Mouse (Mus musculus) brain, embryonic 14.5 days (tissue): ENCODE results near the gene Gm10320. TPM values are rescaled to one million over a fixed set of nuclear protein-coding genes. Genes with fewer than 3 reads are reported as not detected.

Experiments used
- DNase-seq: peaks from one replicate; pipeline ENCODE4 v3.0.0-alpha.2; 2011; ENCODE audit warnings: low read depth
- CTCF ChIP-seq: fragments of 200-500 bp; IDR thresholded peaks from 2 replicates; pipeline ENCODE4 v1.5.1; 2012; ENCODE audit warnings: inconsistent platforms, mild to moderate bottlenecking, moderate library complexity, borderline replicate concordance; ENCODE audit not compliant: insufficient read depth, insufficient read length; ENCODE audit errors: extremely low read depth
- POLR2A ChIP-seq: fragments of 200-500 bp; IDR thresholded peaks from 2 replicates; pipeline ENCODE4 v1.6.1; 2012; ENCODE audit warnings: mild to moderate bottlenecking, inconsistent platforms, borderline replicate concordance; ENCODE audit not compliant: poor library complexity, insufficient read depth, insufficient read length, severe bottlenecking; ENCODE audit errors: extremely low read depth
- polyA plus RNA-seq: library from polyadenylated mRNA; depleted of rRNA; stranded (reverse); fragments of >200 nt; gene quantifications from 2 replicates; pipeline ENCODE4 v1.2.3, GENCODE M21; 2012

Gene Gm10320
- polyA plus RNA-seq, 1 experiment: 0.71 TPM

- DNase-seq: peak; percentile 66
- no peak for TF ChIP-seq POLR2A
- no peak for TF ChIP-seq CTCF
These were observed 15.5 kb downstream of the Gm10320 start for GRCm38 (mm10) chr13:98476175-98476838.

GRCm38 (mm10) chr13:98475681-98476080 lies 16.1 kb downstream of the Gm10320 start:
- DNase-seq: no peak
- TF ChIP-seq POLR2A: no peak
- no peak for TF ChIP-seq CTCF

GRCm38 (mm10) chr13:98473034-98473433 lies 18.8 kb downstream of the Gm10320 start:
- no peak for DNase-seq
- TF ChIP-seq CTCF: no peak
- TF ChIP-seq POLR2A: no peak

- TF ChIP-seq POLR2A: no peak
- no peak for TF ChIP-seq CTCF
- DNase-seq: no peak
These were observed 20.0 kb downstream of the Gm10320 start for GRCm38 (mm10) chr13:98471756-98472155.

- TF ChIP-seq CTCF (no peak), POLR2A (no peak)
- no peak for DNase-seq
These were observed 21.5 kb downstream of the Gm10320 start for GRCm38 (mm10) chr13:98470321-98470720.

- TF ChIP-seq POLR2A (no peak), CTCF (no peak)
- no peak for DNase-seq
These were observed 21.9 kb downstream of the Gm10320 start for GRCm38 (mm10) chr13:98469916-98470315.

GRCm38 (mm10) chr13:98461467-98461866 lies 30.3 kb downstream of the Gm10320 start:
- TF ChIP-seq POLR2A (no peak), CTCF (no peak)
- DNase-seq: no peak

GRCm38 (mm10) chr13:98456398-98456797 lies 35.4 kb downstream of the Gm10320 start:
- TF ChIP-seq CTCF (no peak), POLR2A (no peak)
- DNase-seq: no peak

GRCm38 (mm10) chr13:98455646-98456045 lies 36.2 kb downstream of the Gm10320 start:
- no peak for DNase-seq
- TF ChIP-seq CTCF (no peak), POLR2A (no peak)

- TF ChIP-seq CTCF (no peak), POLR2A (no peak)
- no peak for DNase-seq
These were observed 37.4 kb downstream of the Gm10320 start for GRCm38 (mm10) chr13:98454224-98454967.

- DNase-seq: no peak
- TF ChIP-seq POLR2A (no peak), CTCF (no peak)
These were observed 38.7 kb downstream of the Gm10320 start for GRCm38 (mm10) chr13:98453146-98453545.

GRCm38 (mm10) chr13:98448696-98449095 lies 43.1 kb downstream of the Gm10320 start:
- no peak for DNase-seq
- TF ChIP-seq CTCF (no peak), POLR2A (no peak)

GRCm38 (mm10) chr13:98447741-98448140 lies 44.1 kb downstream of the Gm10320 start:
- TF ChIP-seq POLR2A (no peak), CTCF (no peak)
- no peak for DNase-seq
